Mouse (Mus musculus) layer of hippocampus, adult 8-10 months (tissue): ENCODE measurements around the gene Mr1. TPM values are rescaled to one million over a fixed set of nuclear protein-coding genes. Genes with fewer than 3 reads are reported as not detected.

Experiments used
- DNase-seq, 2 experiments: peaks; one replicate each; pipeline ENCODE4 v3.0.0; 2022; ENCODE audit warnings: low spot score in 2 of 2
- total RNA-seq, 4 experiments: library from RNA; stranded (reverse); gene quantifications; 2 replicates each; pipeline ENCODE4 v1.2.4; 2022

Gene Mr1
- total RNA-seq, 4 experiments from 2014 or later: 4.1 to 7.0 (median 4.9) TPM

GRCm38 (mm10) chr1:155096620-155097261 is 49.9 kb downstream of the Mr1 start:
- DNase-seq: no peak

GRCm38 (mm10) chr1:155093971-155094707 is 52.5 kb downstream of the Mr1 start:
- DNase-seq: no peak

- DNase-seq: no peak
Observed at GRCm38 (mm10) chr1:155093145-155093791, 53.3 kb downstream of the Mr1 start.

- peak; percentile 51 for DNase-seq
Observed at GRCm38 (mm10) chr1:155091842-155092800, 54.5 kb downstream of the Mr1 start.

- DNase-seq: peak in 1 of 2 experiments; percentile 29
Observed at GRCm38 (mm10) chr1:155091374-155091841, 55.2 kb downstream of the Mr1 start.

GRCm38 (mm10) chr1:155090736-155091135 is 55.9 kb downstream of the Mr1 start:
- DNase-seq: no peak

- no peak for DNase-seq
Observed at GRCm38 (mm10) chr1:155090327-155090726, 56.3 kb downstream of the Mr1 start.

GRCm38 (mm10) chr1:155088847-155089603 is 57.6 kb downstream of the Mr1 start:
- DNase-seq: no peak

- no peak for DNase-seq
Observed at GRCm38 (mm10) chr1:155088046-155088445, 58.6 kb downstream of the Mr1 start.

GRCm38 (mm10) chr1:155086893-155087292 is 59.7 kb downstream of the Mr1 start:
- peak in 1 of 2 experiments; percentile 35 for DNase-seq

GRCm38 (mm10) chr1:155086416-155086815 is 60.2 kb downstream of the Mr1 start:
- DNase-seq: no peak

GRCm38 (mm10) chr1:155084839-155085238 is 61.8 kb downstream of the Mr1 start:
- DNase-seq: no peak

- peak; percentile 86 to 90 for DNase-seq
Observed at GRCm38 (mm10) chr1:155083271-155084265, 63.0 kb downstream of the Mr1 start.

- DNase-seq: peak in 1 of 2 experiments; percentile 46
Observed at GRCm38 (mm10) chr1:155082965-155083268, 63.7 kb downstream of the Mr1 start.

GRCm38 (mm10) chr1:155082158-155082964 is 64.3 kb downstream of the Mr1 start:
- no peak for DNase-seq

- DNase-seq: no peak
Observed at GRCm38 (mm10) chr1:155077675-155078074, 68.9 kb downstream of the Mr1 start.
